Mouse (Mus musculus) cortical plate, adult 2 months (tissue): ENCODE measurements around the gene Casp14. TPM values are rescaled to one million over a fixed set of nuclear protein-coding genes. Genes with fewer than 3 reads are reported as not detected.
"Not testable (repeated sequence)": the region's sequence is repeated elsewhere in the genome, so short reads cannot be mapped to it uniquely, and the experiment has no call there.

ENCODE experiments used
- H3K27ac ChIP-seq: fragments of 200-500 bp; 2 replicates; pipeline ENCODE4 v1.5.1; 2012; ENCODE audit warnings: low read length, control low read depth, inconsistent platforms; ENCODE audit not compliant: insufficient read depth
- H3K4me1 ChIP-seq: fragments of 200-500 bp; 2 replicates; pipeline ENCODE4 v1.6.1; 2011; ENCODE audit warnings: low read length; ENCODE audit not compliant: control insufficient read depth, insufficient read depth
- H3K4me3 ChIP-seq: fragments of 200-500 bp; 2 replicates; pipeline ENCODE4 v1.5.1; 2011; ENCODE audit warnings: mild to moderate bottlenecking, low read length, control low read depth; ENCODE audit not compliant: insufficient read depth
- CTCF ChIP-seq: fragments of 200-500 bp; IDR thresholded peaks from 2 replicates; pipeline ENCODE4 v1.5.1; 2011; ENCODE audit warnings: mild to moderate bottlenecking, control low read depth, low read length; ENCODE audit not compliant: insufficient read depth; ENCODE audit errors: extremely low read depth
- POLR2A ChIP-seq: fragments of 200-500 bp; IDR thresholded peaks from 2 replicates; pipeline ENCODE4 v1.6.1; 2011; ENCODE audit warnings: mild to moderate bottlenecking, low read length, control low read depth; ENCODE audit not compliant: insufficient read depth; ENCODE audit errors: extremely low read depth
- polyA plus RNA-seq: library from polyadenylated mRNA; depleted of rRNA; stranded (reverse); fragments of >200 nt; gene quantifications from 2 replicates; pipeline ENCODE4 v1.2.3, GENCODE M21; 2012; rRNA removed

Casp14 gene
- polyA plus RNA-seq, 1 experiment, result not detected

GRCm38 (mm10) chr10:78700881-78701280 is 17.2 kb downstream of the Casp14 start:
- Histone ChIP-seq H3K4me1 (no peaks in the 10 kb centered on the region), H3K27ac (no peak overlapping the region), H3K4me3 (no peak overlapping the region)
- no peak for TF ChIP-seq CTCF
- no peak for TF ChIP-seq POLR2A

GRCm38 (mm10) chr10:78689973-78690372 is 28.1 kb downstream of the Casp14 start:
- TF ChIP-seq POLR2A, result no peak
- no peak for TF ChIP-seq CTCF
- Histone ChIP-seq H3K27ac (no peak overlapping the region), H3K4me1 (no peaks in the 10 kb centered on the region), H3K4me3 (no peak overlapping the region)

- TF ChIP-seq POLR2A (no peak), CTCF (no peak)
- Histone ChIP-seq H3K4me3 (no peak overlapping the region), H3K4me1 (no peaks in the 10 kb centered on the region), H3K27ac (no peak overlapping the region)
Measured at GRCm38 (mm10) chr10:78686995-78687577, 31.0 kb downstream of the Casp14 start.

- not testable (repeated sequence) for H3K4me1 ChIP-seq, H3K27ac ChIP-seq, H3K4me3 ChIP-seq
Measured at GRCm38 (mm10) chr10:78670121-78670520, 48.0 kb downstream of the Casp14 start.

GRCm38 (mm10) chr10:78666696-78667095 is 51.4 kb downstream of the Casp14 start:
- not testable (repeated sequence) for H3K4me3 ChIP-seq, H3K4me1 ChIP-seq, H3K27ac ChIP-seq

- H3K4me1 ChIP-seq, result no peaks in the 10 kb centered on the region
- TF ChIP-seq CTCF (no peak), POLR2A (no peak)
- H3K27ac ChIP-seq, result no peak overlapping the region
- H3K4me3 ChIP-seq, result no peak overlapping the region
Measured at GRCm38 (mm10) chr10:78664546-78664945, 53.5 kb downstream of the Casp14 start.

Other genes with a start within 250 kb of the Casp14 start
- gene Olfr1358, start 200.9 kb downstream of the Casp14 start, polyA plus RNA-seq, result not detected in 2 replicates
- gene Ilvbl, start 143.9 kb downstream of the Casp14 start, polyA plus RNA-seq, result 41.1 and 41.2 TPM in 2 replicates
- gene Syde1, start 126.3 kb downstream of the Casp14 start, polyA plus RNA-seq, result 8.9 and 9.3 TPM in 2 replicates
- gene Olfr1357, start 100.2 kb downstream of the Casp14 start, polyA plus RNA-seq, result not detected in 2 replicates
- 0.19 TPM in 2 replicates for gene Ccdc105, start 34.8 kb upstream of the Casp14 start, polyA plus RNA-seq
- gene Slc1a6, start 62.2 kb upstream of the Casp14 start, polyA plus RNA-seq, result 8.8 and 10.0 TPM in 2 replicates
- gene Olfr1356, start 133.9 kb upstream of the Casp14 start, polyA plus RNA-seq, result not detected in 2 replicates
- gene Olfr1355, start 157.2 kb upstream of the Casp14 start, polyA plus RNA-seq, result not detected in 2 replicates
- gene Olfr1354, start 194.9 kb upstream of the Casp14 start, polyA plus RNA-seq, result not detected in 2 replicates
- gene Olfr8, start 232.3 kb upstream of the Casp14 start, polyA plus RNA-seq, result not detected in 2 replicates
- gene Olfr1353, start 245.0 kb upstream of the Casp14 start, polyA plus RNA-seq, result not detected in 2 replicates